Mouse (Mus musculus) spleen, postnatal 10 days (tissue): ENCODE results near the gene Zfp428.

Experiments
- DNase-seq, 2 experiments: peaks; one replicate each; pipeline ENCODE4 v3.0.0; 2021 to 2022; ENCODE audit warnings: low spot score in 2 of 2

The Zfp428 gene

DNA sequence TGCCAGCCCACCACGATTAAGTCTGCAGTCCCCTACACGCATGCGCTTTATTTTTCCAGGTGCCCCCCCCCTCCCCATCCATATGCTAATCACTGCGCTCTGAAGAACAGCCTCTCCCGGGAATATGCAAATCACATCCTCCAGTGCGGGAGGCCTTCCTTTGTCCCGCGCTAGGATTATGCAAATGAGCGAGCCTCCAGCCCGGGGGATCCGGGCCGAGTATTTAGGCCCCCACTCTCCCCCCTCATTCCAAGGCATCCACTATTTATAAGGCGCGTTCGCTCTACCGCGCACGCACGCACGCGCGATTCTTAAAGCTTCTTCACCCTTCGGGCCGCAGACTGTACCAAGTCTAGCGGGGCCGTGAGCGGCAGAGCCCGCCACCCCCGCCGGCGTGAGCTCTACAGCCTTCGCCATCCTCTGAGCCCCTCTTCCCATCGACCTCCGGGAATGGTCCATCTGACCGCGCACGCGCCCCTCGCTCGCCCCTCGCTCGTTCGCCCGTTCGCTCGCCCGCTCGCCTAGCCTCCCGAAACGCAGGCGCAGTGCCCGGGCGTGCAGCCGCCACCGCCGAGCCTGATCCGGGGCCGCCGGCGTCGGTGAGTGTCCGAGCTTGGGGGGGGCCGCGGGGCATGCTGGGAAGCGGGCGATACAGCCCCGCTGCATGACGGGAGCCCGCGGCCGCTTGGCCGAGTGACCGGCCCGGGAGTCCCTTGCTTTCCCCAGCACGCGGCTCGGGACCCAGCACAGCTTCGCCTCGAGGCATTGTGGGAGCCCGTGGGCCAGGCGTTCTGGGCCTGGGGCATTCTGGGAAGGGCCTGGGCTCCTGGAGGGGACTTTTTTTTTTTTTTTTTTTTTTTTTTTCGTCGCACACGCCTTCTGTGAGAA is at the start of gene Zfp428:
Zfp428 (plus strand) TSS at position 169 of the 888 bp plus-strand sequence.
- peak; percentile 75 to 85 for DNase-seq

DNA sequence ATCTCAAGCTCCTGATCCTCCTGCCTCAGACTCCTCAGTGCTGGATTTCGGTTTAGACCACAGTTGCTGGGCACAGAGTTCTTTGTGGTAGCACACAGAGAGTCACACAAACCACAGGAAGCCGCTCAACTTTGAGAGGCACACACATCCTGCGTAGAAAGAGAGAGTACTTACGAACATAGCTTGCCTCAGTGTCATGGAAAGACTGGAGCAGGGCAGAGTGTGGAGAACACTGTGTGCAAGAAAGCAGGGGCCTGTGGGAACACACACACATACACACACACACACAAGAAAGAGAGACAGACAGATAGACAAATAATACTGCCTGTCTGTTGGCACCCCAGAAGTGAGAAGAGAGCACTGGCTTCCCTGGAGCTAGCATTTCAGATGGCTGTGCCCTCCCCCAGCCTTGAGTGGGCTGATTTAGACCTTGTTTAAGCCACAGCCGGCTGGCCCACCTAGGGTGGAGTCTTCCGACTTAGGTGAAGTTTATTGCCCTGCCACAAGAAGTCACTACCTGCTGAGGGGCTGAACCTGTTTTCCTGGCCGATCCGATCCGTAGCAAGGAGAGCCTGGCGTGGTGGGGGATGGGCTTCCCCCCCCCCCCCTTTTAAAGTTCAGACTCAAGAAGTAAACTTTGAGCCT is 49.0 kb upstream of the Zfp428 start:
- DNase-seq = peak in 1 of 2 experiments; percentile 45

DNA sequence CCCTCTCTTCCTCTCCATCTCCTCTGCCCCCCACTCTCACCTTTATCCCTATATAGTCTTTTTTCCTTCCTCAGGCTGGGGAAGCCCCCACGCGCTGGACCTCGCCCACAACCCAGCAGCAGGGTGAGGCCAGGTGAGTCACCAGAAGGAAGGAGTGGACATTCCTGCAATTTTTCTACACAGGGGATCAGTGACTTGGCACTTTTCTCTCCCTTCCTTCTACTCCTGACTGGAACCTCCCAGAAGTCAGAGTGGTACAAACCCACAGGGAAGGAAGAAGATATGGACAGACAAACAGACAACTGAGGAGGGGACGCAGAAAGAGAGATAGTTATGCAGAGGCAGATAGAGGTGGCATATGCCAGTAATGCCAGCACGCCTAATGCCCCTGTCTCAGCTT is 47.4 kb upstream of the Zfp428 start:
- DNase-seq = no peak

DNA sequence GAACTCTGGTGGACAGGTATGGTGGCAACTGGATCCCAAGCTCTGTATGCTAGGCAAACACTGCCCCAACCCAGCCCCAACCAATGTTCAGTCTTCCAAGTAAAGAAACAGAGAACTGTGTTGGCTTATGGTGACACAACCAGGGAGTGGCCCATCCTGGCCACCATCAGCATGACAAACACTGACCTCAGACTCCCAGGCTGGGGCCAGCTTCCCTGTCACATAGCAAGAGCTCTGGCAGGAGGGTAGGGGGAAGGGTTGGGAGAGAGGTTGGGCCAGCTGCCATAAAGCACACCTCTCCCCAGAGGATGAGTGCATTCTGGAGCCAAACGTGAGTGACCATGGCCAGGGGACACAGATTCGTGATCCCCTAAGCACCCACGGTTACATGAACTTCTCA is 47.0 kb upstream of the Zfp428 start:
- no peak for DNase-seq

DNA sequence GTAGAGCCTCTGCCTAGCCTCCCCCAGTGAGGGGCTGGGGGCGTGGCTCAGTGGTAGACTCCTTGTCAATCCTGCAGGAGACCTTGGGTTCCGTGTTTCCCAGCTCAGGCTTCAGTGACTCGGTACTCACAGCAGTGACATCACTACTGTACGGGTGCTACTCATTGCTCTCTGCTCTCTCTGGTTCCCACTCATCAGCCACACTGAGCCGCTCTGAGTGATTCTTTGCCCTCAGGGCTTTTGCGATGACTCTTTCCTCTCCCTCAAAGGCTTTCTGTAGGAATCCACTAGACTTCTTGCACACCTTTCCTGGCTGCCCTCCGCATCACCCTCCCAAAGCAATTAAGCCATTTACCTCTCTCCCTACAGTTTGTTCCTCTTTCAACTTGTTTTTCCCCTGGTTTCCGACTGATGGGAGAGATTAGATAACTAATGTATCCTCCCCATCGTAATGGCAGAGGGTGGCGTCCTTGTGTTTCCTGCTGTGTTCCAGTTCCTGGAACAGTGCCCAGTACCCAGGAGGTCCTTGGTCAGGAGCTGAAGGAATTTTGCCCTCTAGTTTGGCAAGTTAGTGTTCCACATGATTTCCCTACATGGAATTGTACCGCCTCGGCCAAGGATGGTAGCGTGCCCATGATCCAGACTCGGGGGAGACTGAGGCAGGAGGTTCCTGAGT is 45.3 kb upstream of the Zfp428 start:
- DNase-seq = no peak

DNA sequence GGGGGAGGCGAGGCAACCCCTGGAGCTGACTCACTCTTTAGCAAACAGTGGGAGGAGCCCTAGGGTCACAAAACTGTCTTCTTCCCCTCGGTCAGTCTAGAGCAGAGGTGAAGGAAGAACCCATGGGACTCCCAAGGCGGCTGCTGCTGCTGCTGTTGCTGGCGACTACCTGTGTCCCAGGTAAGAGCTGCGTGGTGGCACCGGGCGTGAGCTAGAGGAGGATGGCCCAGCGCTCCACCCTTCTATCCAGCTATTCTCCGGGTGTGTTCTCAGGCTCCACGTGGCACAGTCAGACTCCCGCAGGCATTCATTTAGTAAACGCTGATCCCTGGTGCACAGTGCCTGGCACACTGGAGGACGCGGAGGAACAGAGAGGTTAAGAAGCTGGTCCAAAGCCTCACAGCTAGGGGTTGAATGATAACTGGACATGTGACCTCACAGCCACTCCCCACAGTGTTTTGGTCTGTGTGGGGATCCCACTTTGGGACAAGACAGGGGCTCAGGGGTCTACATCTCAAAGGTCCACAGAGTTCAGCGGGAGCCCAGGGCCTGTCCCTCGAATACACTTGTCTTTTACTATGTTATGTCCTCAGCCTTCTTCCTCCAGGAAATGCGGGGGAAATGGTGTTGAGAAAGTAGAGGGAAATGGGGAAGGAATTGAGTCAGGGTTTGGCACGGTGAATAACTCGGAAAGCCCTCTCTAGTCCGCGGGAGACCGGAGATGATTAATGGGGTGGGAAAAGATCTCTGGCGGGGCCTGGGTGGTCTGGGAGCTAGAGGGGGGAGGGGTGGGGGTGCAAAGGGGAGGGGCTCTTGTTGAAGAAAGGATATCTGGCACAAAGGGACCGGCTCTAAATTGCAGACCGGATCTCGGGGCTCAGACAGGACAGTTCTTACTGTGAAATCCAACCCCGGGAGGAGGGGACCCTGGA is 44.2 kb upstream of the Zfp428 start, which contains the start of gene Plaur:
Plaur (plus strand) TSS at position 97 of the 932 bp plus-strand sequence.
- peak in 1 of 2 experiments; percentile 47 for DNase-seq

DNA sequence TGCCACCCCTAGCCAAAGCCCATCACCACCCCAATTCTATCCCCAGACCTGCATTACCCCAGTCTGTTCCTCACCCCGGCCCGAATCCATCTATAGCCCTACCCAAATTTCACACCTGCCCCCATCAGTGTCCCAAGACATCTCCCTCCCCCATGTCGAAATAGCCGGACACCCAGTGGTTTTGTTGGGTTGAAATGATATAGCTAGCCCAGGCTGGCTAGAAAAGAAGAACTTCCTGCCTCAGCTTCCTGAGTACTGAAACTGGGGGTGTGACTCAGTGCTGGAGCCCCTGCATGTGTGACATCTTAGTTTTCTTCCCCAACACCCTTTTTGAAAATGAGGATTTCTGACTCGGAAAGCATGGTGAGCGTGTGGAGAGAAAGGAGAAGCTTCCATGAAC is 40.0 kb upstream of the Zfp428 start:
- DNase-seq = no peak

DNA sequence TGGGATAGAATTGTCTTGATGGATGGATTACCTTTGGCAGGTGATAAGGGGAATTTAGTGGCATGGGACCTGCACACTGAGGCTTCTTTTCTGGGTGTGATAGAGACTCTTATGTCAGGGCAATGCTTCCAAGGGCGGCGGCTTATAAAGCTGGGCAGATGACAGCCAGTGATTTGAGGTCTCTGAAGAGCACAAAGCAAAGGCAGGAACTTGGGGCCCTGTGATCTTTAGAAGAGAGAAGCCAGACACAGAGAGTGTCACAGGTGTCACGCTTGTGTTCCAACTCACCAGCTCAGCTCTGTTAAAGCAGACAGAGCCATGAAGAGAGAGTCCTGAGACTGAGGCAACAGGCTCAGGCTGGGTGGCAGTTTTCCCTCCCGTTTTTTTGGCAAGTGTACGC is 38.9 kb upstream of the Zfp428 start:
- DNase-seq = no peak

DNA sequence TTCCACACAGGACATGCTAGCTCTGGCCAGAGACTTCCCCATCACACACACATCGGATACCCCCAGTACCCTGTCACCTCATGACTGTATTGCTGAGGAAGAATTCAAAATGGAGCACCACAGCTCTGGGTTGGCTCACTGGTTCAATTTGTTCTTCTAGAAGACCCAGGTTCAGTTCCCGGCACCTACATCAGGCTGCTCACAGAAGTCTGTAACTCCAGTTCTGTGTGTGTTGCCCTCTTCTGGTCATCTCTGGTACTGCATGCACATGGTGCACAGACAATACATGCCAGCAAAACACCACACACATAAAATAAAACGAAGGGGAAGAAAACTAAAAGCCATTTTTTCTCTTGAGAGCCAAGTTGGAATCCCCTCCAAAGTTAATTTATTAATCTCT is 37.7 kb upstream of the Zfp428 start:
- peak in 1 of 2 experiments; percentile 62 for DNase-seq

DNA sequence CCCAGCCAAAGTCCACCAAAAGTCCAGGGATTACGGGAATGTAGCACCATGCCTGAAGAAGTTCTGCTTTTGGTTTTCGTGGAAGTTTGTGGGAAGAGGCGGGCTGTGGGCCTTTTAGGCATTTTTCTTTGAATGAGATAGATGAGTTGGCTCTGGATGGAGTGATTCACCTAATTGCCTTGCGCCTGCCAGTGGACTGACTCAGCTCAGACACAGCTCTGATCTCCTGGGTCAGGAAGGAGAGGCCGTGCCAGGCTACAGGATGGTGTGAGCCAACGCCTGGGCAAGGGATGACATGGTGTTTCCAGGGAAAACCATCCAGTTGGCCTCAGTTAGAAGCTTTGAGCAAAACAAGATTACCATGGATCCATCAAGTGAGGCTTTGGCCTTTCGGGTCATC is 36.5 kb upstream of the Zfp428 start:
- DNase-seq = no peak

DNA sequence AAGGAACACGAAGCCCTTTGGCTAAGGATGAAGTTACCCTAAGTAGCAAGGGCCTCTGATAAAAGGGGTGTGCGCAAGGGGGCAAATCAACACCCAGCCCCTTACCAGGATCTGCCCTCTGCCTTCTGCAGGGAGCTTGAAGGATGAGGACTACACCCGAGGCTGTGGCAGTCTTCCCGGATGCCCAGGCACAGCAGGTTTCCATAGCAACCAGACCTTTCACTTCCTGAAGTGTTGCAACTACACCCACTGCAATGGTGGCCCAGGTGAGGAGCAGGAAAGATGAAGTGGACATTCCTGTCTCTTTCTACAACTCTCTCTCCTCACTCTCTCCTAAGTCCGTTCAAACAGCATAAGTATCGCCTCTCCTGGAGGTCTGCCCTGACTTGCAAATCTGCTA is 34.4 kb upstream of the Zfp428 start:
- no peak for DNase-seq

DNA sequence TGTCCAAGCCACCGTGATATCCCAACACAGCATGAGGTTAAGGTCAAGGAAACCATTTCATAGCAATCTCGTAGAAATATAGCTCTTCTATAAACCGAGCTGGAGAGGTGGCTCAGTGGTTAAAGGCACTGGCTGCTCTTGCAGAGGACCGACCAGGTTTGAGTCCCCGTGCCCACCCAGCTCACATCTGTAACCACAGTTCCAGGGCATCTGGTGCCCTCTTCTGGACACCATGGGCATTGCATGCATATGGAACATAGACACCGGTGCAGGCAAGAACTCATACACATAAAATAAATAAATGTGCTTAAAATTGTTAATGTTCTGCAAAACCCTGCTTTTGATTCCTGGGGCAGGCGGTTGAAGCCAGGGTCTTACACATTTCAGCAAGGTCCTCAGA is 33.9 kb upstream of the Zfp428 start:
- DNase-seq = peak in 1 of 2 experiments; percentile 61

DNA sequence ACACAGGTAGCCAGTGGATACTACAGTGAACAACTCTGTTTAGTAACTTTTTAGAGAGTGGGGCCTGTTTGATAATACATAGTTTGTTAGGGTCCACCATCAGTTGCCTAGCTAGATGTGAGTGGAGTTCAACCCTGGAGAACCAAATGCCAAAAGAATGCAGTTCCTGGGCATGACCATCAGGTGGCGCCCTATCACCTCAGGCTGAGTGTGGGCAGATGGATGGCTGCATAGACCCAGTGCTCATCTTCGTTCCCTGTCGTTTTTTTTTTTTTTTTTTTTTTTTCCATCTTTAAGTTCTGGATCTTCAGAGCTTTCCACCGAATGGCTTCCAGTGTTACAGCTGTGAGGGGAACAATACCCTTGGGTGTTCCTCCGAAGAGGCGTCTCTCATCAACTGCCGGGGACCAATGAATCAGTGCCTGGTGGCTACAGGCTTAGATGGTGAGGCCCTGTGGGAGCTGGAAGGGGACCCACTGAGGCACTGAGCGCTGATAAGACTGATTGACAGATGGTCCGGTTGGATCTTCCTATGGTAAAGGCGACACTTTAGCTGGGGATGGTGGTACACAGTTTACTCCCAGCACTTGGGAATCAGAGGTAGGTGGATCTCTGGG is 32.8 kb upstream of the Zfp428 start:
- DNase-seq = peak in 1 of 2 experiments; percentile 77

DNA sequence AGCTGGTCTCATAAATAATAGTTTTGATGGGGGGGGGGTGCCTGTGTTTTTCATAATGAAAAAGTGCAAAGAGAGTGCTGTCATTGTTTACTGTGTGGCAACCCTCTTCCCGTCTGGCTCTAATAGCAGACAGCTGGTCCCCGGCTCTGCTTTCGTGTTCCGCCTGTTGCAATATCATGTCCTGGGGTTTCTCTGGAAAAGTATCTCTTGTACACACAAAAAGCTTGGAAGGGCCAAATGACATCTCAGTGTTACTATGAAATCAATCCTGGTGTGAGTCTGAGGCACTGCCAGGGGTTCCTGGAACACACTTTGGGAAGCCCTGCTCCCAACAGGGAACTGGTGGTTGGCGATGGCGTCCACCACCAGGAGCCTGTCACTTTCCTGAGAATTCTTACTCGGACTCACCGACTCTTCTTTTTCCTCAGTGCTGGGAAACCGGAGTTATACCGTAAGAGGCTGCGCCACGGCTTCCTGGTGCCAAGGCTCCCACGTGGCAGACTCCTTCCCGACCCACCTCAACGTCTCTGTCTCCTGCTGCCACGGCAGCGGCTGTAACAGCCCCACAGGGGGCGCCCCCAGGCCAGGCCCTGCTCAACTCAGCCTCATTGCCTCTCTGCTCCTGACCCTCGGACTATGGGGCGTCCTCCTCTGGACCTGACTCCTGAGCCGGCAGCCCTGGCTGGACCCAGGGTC is 31.8 kb upstream of the Zfp428 start:
- DNase-seq = no peak

DNA sequence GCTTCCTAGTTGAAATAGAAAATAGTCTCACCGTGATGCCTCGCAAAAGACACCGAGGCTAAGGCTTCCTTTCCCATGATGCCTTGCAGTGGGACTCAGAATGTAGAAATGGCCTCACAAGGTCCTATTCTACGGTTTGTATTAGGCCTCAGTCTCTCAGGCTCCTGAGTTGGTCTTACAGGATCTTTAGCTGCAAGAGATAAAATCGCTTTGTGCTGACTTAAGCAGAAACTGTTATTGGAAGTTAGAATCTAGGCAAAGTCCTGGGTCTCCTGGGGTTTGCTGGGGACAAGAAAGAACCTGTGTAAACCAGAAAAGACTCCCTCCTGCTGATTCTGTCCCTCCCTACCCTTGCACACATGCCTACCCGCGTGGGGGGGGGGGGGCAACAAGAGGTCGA is 30.5 kb upstream of the Zfp428 start:
- no peak for DNase-seq

DNA sequence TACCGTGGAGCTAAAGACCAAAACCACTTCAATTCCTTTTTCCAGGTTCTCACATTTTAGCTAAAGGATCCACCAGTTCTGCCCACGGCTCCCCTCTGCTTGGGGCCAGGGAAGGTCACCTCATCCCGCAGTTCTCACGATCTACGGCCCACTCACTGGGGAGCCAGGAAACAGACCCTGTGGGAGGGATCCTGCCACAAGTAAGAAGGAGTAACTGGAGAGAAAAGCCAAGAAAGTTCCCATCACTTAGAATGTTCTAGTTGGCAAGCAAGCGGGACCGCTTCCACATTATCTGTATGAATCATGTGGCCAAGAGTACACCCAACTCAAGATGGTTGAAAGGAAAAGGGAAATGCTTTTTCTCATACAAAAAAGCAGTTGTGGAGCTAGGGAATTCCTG is 29.9 kb upstream of the Zfp428 start:
- no peak for DNase-seq

DNA sequence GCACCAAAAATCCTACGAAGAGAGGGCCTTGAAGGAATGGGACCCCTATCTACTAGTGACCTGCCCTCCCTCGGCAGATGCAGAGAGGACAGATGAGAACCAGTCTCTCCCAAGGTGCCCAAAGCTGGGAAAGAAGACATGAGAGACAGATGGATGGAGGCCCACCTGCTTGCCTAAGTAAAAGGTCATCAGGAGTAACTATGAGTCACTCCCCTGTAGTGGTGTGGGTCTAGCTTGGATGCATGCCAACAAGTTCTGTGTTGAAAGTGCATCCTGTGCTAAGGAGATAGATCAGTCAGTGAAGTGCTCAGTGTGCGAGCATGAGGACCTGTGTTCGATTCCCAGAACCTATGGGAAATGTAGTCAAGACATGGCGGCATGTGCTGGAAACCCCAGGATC is 27.9 kb upstream of the Zfp428 start:
- no peak for DNase-seq

DNA sequence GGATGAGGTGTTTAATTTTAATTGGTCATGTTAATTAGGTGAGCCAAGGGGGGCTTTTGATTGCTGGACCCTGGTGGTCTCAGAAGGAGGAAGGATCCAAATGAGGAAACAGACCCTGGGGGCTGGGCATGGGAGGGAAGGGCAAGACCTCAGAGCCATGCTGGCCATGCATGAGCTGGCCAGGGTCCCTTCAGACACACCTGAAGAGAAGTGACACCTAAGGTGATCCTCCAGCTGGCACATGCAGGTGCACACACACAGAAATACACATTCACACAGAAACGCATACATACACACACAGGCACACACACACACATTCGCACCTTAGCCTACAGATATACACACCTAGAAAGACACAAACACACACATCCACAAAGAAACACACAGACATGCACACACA is 27.1 kb upstream of the Zfp428 start:
- no peak for DNase-seq

DNA sequence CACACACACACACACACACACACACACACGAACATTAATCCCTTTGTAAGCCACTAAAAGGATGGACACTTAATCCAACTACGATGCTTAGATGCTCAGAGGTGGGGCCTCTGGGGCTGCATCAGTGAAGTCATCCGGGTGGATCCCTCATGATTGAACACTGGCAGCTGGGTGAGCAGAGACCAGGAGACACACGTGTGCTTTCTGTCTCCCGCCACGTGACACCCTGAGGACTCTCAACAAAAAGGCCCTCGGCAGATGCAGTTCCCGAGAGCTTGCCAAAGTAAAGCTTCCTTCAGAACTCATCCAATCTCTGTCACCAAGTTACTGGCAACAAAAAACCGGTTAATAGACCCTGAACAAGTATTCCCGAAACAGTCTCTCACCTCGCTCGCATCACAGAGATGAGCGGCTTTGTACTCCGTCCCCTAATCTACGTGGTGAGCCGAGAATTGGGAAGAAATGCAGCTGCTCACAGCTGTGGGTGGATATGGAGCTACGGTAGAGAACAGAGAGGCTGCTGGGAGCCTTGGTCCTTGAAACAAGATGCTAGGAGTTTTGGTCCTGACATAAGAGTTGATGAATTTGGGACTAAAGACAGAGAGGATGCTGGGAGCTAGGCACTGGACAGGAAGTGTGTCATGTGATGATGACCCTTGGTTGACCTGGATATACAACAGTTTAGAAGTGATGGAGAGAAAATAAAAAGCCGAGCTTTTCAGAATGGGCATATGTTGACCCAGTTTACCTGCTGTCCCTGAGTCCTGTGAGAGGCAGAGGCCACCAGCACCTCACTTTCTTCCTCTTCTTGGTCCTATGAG is 26.5 kb upstream of the Zfp428 start:
- no peak for DNase-seq
